Mouse (Mus musculus): ENCODE measurements around the gene Srgap3. TPM values are rescaled to one million over a fixed set of nuclear protein-coding genes. Genes with fewer than 3 reads are reported as not detected.

Srgap3 gene
- total RNA-seq, 1 experiment from 2014 or later, result 0.12 TPM

DNA sequence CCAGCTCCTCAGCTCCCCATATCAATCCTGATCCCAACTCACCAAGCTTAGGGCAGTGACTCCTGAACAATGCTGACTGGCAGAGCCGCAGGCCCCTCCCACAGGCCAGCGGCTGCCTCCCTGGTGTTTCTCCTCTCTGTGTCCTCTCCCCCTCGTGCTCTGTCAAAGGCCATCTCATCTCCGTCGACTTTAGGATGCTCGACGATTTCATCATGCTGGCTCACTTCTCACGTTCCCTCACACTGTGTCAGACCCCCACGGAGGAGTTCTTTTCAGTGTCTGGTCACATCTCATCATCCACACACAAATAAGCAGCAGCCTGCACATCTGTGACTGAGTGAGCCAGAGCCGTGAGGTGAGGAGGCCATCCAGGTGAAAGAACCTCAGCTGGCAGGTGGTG, 158.4 kb downstream of the Srgap3 start:
- no peak for ATAC-seq (ENCODE audit: extremely low read depth, insufficient number of reproducible peaks, low FRiP score, poor library complexity, severe bottlenecking)

DNA sequence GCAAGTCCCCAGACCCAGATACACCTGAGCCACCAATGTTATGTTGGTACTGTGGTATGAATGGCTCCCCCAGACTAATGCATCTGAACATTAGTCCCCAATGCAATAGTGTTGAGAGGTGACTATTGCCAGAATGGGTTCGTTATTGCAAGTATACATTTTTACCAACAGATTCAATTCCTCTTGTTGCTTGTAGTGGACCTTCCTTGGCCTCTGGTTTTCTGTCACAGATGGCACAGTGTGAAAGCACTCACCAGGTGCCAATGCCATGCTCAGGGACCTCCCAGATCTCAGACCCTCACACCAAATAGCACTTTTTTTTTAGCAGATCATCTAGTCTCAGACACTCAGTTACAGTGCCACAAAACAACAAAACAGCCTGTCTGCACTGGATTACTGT, 158.9 kb downstream of the Srgap3 start:
- no peak for ATAC-seq (ENCODE audit: extremely low read depth, insufficient number of reproducible peaks, low FRiP score, poor library complexity, severe bottlenecking)

DNA sequence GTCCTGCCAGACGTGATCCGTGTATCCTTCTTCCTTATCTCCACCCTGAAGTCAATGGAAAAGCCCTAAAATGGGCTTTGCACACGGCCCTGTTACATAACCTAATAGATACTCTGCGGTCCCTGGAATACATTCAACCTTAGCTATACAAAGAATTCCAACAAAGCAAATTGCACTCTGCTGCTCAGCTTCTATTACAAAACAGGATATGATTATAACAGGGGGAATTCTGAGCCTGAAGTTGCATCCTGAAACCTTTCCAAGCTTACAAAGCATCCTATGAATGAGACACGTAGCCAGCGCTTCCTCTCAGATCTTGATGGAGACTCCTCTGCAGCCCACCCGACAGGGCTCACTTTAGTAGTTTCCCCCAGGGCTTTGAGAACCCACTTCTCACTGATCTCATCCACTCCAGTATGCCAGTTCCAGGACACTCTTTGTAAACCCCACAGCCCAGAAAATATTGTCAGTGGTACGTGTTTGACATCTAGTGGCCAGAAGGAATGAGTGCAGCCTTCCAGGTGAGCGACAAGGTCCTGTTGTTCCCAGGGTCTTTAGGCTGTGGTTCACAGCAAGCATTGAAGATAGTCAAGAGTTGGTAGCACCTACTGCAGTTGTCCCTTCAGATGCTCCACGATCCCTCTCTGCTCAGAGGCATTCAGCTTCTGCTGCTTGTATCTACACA, 165.5 kb downstream of the Srgap3 start:
- ATAC-seq (ENCODE audit: extremely low read depth, insufficient number of reproducible peaks, low FRiP score, poor library complexity, severe bottlenecking), result no peak

DNA sequence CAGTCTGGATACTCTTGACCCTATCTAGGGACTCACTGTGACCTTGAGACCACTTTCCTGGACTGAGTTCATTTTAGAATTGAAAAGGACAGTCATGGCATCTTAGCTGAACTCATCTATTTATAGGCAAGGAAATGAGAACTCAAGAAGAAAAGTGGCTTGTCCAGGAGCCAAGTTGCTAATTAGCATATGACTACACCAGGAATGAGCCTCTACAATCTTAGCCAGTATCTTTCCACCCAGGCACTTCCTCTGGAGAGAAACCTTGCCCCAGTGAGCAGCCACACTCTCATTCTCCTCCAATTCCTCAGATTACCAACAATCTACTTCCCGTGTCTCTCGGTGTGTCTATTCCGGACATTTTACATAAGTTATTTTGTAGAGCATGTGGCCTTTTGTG, 168.9 kb downstream of the Srgap3 start:
- ATAC-seq (ENCODE audit: extremely low read depth, insufficient number of reproducible peaks, low FRiP score, poor library complexity, severe bottlenecking), result no peak

GRCm38 (mm10) chr6:112776718-112777117, 170.3 kb downstream of the Srgap3 start:
- no peak for ATAC-seq (ENCODE audit: extremely low read depth, insufficient number of reproducible peaks, low FRiP score, poor library complexity, severe bottlenecking)

GRCm38 (mm10) chr6:112773754-112774153, 173.3 kb downstream of the Srgap3 start:
- no peak for ATAC-seq (ENCODE audit: extremely low read depth, insufficient number of reproducible peaks, low FRiP score, poor library complexity, severe bottlenecking)

DNA sequence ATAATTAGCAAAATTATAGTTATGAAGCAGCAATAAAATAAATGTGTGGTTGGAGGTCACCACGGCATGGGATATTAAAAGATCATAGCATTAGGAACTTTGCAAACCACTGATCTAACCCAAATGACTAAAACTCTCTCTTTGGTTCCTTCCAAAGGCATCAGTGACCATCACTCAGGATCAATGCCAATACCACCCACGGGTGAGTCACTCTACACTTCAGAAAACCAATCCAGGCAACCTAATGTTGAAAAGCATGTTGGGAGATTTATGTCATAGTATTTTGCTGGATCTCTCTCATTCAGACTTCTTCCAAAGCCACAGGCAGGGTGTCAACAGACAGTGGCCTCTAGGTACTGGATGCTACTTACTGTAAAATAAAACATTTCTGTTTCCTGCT, 176.1 kb downstream of the Srgap3 start:
- no peak for ATAC-seq (ENCODE audit: extremely low read depth, insufficient number of reproducible peaks, low FRiP score, poor library complexity, severe bottlenecking)

DNA sequence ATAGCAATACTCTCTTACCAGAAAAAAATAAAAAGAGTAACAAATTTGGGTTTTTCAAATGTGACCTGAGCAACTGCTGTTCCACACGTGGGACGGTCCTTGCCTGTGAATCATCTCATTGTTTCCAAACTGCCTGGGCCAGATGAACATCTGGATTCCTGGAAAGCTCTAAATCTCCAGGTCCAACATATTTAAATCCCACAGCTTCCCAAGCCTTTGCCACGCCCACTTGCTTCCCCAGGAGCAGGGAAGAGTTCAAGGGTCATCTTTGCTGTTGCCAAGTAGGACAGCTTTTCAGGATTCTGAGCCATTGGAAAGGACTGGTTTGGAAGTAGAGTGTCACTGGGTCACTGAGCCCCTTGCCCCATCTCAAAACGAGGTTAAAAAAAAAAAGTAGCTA, 188.5 kb downstream of the Srgap3 start:
- no peak for ATAC-seq (ENCODE audit: extremely low read depth, insufficient number of reproducible peaks, low FRiP score, poor library complexity, severe bottlenecking)

DNA sequence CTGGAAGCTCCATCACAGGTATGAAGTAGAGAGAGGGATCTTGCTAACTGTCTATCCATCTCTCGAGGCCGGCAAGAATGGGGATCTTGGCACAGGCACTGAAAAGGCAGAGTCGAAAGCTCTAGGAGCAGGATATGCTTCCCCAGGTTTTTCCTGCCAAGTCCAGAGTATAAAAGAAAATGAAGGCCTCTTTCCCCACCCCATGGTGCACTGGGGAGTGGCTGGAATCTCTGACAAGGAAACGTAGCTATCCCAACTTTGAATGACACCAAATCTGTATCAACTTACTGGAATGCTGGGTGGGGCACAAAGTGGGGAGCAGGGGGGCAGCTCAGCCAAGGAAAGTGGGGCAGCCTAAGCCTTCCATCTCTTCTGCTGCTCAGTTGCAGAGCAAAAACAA, 190.2 kb downstream of the Srgap3 start:
- no peak for ATAC-seq (ENCODE audit: extremely low read depth, insufficient number of reproducible peaks, low FRiP score, poor library complexity, severe bottlenecking)

DNA sequence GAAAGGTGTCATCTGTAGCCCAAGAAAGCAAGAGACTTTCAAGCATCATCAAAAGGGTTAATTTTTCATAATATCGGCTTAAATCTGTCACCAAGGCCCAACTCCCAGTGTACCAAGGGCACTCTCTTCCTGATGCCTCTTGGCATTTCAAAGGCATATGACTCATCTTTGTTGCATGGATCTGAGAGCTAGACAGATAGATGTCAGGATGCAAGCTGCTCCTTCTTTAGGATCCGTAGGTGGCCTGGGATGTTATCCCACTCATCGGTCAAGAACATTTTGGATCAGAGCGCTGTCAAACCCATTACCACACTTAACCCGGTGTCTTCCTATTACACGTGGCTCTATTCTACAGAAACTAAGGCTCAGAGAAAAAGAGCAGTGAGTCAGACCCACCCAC, 192.1 kb downstream of the Srgap3 start:
- no peak for ATAC-seq (ENCODE audit: extremely low read depth, insufficient number of reproducible peaks, low FRiP score, poor library complexity, severe bottlenecking)

GRCm38 (mm10) chr6:112752517-112752916, 194.5 kb downstream of the Srgap3 start:
- ATAC-seq (ENCODE audit: extremely low read depth, insufficient number of reproducible peaks, low FRiP score, poor library complexity, severe bottlenecking), result no peak

DNA sequence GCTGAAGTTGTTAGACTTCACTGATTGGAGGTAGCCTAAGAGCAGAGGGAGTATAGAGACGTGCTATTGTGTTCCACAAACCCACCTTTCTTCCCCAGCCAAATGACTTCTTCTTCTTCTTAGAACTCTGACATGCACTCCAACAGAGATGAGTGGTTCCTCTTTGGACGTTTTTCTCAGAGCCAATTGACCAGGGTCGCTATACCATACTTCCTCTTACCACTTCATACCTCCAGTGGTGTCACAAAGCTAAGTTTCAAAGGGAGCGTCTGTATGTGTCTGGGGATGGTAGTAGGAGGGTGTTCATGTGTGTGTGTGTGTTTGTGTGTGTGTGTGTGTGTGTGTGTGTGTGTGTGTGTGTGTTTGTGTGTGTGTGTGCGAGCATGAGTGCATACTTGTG, 195.1 kb downstream of the Srgap3 start:
- peak; percentile 45; the same call in 1 of the 2 replicates for ATAC-seq (ENCODE audit: extremely low read depth, insufficient number of reproducible peaks, low FRiP score, poor library complexity, severe bottlenecking)

- ATAC-seq (ENCODE audit: extremely low read depth, insufficient number of reproducible peaks, low FRiP score, poor library complexity, severe bottlenecking), result no peak
These were observed 204.8 kb downstream of the Srgap3 start for GRCm38 (mm10) chr6:112742297-112742696.

GRCm38 (mm10) chr6:112741766-112742165, 205.3 kb downstream of the Srgap3 start:
- ATAC-seq (ENCODE audit: extremely low read depth, insufficient number of reproducible peaks, low FRiP score, poor library complexity, severe bottlenecking), result no peak

DNA sequence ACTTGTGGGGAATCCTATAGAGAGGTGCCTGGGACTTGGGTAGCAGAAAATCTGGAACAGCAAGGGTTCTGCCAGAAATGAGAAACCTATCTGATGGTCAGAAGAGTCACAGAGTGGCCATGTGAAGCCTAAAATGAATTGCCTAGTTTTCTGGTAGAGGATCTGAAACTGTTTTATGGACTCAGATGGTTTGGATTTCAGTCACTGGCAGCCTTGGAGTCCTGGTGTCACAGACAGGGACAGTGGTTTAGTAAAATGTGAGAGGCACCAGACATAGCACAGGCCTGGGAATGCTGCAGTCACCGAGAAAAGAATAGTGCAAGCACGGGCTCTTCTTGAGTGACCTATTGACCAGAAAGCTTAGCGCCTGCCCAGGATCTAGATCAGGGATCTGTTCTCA, 207.4 kb downstream of the Srgap3 start:
- ATAC-seq (ENCODE audit: extremely low read depth, insufficient number of reproducible peaks, low FRiP score, poor library complexity, severe bottlenecking), result no peak

- ATAC-seq (ENCODE audit: extremely low read depth, insufficient number of reproducible peaks, low FRiP score, poor library complexity, severe bottlenecking), result peak; percentile 22; the same call in 1 of the 2 replicates
These were observed 208.1 kb downstream of the Srgap3 start for GRCm38 (mm10) chr6:112738924-112739323.

- ATAC-seq (ENCODE audit: extremely low read depth, insufficient number of reproducible peaks, low FRiP score, poor library complexity, severe bottlenecking), result no peak
These were observed 210.6 kb downstream of the Srgap3 start for GRCm38 (mm10) chr6:112736471-112736870.

- no peak for ATAC-seq (ENCODE audit: extremely low read depth, insufficient number of reproducible peaks, low FRiP score, poor library complexity, severe bottlenecking)
These were observed 212.0 kb downstream of the Srgap3 start for GRCm38 (mm10) chr6:112735054-112735453.

DNA sequence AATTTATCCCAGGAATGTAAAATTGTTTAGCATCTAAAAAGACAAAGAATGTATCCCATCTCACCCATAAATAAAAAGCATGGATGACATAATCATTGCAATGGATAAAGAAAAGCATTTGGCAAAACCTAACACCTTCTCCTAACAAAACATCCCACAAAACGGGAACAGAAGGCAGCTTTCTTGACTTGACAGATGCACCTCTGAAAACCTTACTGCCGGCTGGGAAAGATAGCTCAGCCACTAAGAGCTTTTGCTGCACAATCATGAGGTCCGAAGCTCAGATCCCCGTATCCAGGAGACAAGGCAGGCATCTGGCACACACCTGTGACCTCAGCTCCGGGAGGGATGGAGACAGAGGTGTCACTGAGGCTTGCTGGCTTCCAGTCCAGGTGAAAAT, 213.1 kb downstream of the Srgap3 start:
- ATAC-seq (ENCODE audit: extremely low read depth, insufficient number of reproducible peaks, low FRiP score, poor library complexity, severe bottlenecking), result no peak

DNA sequence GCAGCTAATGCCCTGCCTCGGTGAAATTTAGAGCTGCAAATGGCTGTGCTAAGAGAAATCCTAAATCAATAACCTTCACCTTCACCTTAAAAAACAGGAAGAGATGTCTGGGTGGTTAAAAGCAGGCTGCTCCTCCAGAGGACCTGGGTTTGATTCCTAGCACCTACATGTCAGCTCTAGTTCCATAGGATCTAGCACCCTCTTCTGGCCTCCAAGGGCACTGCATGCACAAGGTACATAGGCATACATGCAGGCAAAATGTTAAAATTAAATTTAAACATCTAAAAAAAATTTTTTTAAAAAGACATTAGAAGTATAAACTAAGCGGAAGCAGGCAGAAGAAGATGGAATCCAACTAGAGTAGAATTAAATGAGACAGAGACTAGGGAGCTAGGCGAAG, 214.6 kb downstream of the Srgap3 start:
- ATAC-seq (ENCODE audit: extremely low read depth, insufficient number of reproducible peaks, low FRiP score, poor library complexity, severe bottlenecking), result no peak

DNA sequence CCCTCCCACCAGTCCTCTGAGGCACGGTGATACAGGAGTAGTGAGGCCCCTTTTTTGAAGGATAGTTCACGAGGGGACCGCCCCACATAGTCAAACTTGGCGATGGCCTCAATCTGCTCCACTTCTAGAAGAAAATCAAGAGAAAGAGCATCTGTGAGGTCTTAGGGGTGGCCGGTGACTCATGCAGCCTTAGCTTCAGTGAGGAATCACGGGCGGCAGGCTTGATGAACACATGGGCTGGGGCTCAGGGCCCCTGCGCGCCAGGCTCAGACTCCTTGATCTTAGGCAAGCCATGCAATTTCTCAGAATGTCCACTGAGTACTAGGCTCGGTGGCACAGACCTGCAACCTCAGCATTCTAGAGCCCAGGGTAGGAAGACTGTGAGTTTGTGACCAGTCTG, 215.7 kb downstream of the Srgap3 start:
- ATAC-seq (ENCODE audit: extremely low read depth, insufficient number of reproducible peaks, low FRiP score, poor library complexity, severe bottlenecking), result no peak

Measured in neutrophil, adult 5-6 weeks (primary cell).